Mouse (Mus musculus) embryonic facial prominence, embryonic 10.5 days (tissue): ENCODE measurements around the gene Tiam1. TPM values are rescaled to one million over a fixed set of nuclear protein-coding genes. Genes with fewer than 3 reads are reported as not detected.

ENCODE experiments used
- DNase-seq: peaks from one replicate; pipeline ENCODE4 v3.0.0-alpha.2; 2017; ENCODE audit warnings: low spot score
- H3K27ac ChIP-seq: fragments of 300-500 bp; sonication (generic); replicated peaks from 2 replicates; pipeline ENCODE4 v1.5.1; 2016; ENCODE audit warnings: mild to moderate bottlenecking
- H3K27me3 ChIP-seq: fragments of 300-500 bp; sonication (generic); replicated peaks from 2 replicates; pipeline ENCODE4 v1.6.1; 2016; ENCODE audit warnings: low read depth, mild to moderate bottlenecking; ENCODE audit not compliant: poor library complexity, severe bottlenecking
- H3K36me3 ChIP-seq: fragments of 300-500 bp; sonication (generic); replicated peaks from 2 replicates; pipeline ENCODE4 v1.6.1; 2016; ENCODE audit warnings: mild to moderate bottlenecking, moderate library complexity
- H3K4me1 ChIP-seq: fragments of 300-500 bp; sonication (generic); 2 replicates; pipeline ENCODE4 v1.6.1; 2016
- H3K4me3 ChIP-seq: fragments of 300-500 bp; sonication (generic); 2 replicates; pipeline ENCODE4 v1.5.1; 2016; ENCODE audit warnings: mild to moderate bottlenecking, moderate library complexity
- H3K9me3 ChIP-seq: fragments of 300-500 bp; sonication (generic); 2 replicates; pipeline ENCODE4 v1.6.1; 2016; ENCODE audit warnings: mild to moderate bottlenecking
- WGBS: fragments of 180-500 bp; shearing (Covaris S2); methylation state at CpG from one replicate; pipeline ENCODE4 v1.1.7; 2016; 5-methylcytosine and 5-hydroxymethylcytosine counted together
- polyA plus RNA-seq: library from polyadenylated mRNA; unstranded; fragments of >200 nt; fragmentation: Nextera tagmentation; extraction: Ambion mirVana; gene quantifications from 2 replicates; pipeline ENCODE4 v1.2.1, GENCODE M21; 2016

Gene Tiam1
- polyA plus RNA-seq, 1 experiment from 2014 or later: 25.3 TPM

DNA sequence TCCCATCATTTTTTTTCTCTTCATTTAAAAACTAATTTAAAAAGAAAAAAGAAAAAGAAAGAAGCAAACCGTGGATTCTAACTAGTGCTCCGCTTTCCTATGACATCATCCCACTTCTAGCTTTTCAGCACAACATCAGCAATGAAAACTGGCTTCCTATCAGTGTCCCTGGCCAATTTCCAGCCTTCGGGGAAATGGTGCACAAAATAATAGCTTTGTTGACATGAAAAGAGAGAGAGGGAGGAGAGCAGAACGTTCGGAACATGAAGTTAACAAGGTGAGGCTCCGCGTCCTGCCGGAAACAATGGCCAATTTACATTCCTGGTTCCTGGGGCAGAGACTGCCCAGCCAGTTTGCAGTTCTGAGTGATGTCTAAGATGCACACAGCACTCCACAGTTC is 381.5 kb downstream of the Tiam1 start:
- Histone ChIP-seq H3K4me1 (0 out of 2 replicates have a peak, but pooled peaks cover 4% of the 10 kb centered on the region), H3K9me3 (no peaks in the 10 kb centered on the region), H3K27me3 (no peaks in the 10 kb centered on the region), H3K4me3 (no peak overlapping the region), H3K36me3 (no peaks in the 10 kb centered on the region), H3K27ac (no peak overlapping the region)
- no peak for DNase-seq
- 69% methylated on average over 8 of the region's 8 CpGs for WGBS

DNA sequence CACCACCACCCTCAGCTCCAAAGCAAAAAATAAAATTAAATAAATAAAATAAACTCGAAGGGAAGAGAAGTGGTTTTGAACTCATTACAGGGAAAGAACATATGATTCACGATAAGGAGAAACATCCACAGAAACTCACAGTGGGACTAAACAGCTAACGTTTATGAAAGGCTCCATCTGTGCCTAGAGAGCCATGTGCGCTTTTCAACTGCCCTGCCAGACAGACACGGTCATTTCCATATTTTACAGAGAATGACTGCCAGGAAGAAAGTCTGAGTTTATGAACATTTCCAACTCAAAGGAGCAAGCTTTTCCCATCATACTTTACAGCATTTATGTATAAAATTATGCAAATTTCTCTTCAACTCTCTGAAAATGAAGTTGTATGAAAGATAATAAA is 386.2 kb downstream of the Tiam1 start:
- WGBS: 81% methylated on average over 5 of the region's 5 CpGs
- no peak overlapping the region for H3K27ac ChIP-seq
- H3K9me3 ChIP-seq: no peaks in the 10 kb centered on the region
- H3K4me1 ChIP-seq: peaks cover 6% of the 10 kb centered on the region; the same call in 1 of the 2 replicates
- DNase-seq: no peak
- H3K36me3 ChIP-seq: no peaks in the 10 kb centered on the region
- H3K27me3 ChIP-seq: no peaks in the 10 kb centered on the region
- no peak overlapping the region for H3K4me3 ChIP-seq

DNA sequence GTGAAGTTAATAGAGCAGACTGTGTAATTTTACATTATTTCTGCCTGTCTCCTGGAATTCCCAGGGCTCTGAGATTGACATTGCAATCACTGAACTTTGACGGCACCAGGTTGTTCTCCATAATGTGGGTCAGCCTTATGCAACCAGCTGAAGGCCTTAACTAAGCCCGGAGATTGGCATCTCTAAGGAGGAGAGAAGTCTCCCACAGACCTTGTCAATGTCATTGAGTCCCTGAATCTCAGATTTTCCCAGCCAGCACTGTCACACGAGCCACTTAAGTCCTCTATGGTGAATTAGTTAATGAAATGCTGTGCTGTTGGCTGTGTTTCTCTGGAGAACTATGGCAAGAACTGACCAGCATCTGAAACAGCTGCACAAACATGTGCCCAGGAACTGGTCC is 388.9 kb downstream of the Tiam1 start:
- H3K36me3 ChIP-seq: no peaks in the 10 kb centered on the region
- no peak for DNase-seq
- no peaks in the 10 kb centered on the region for H3K9me3 ChIP-seq
- no peaks in the 10 kb centered on the region for H3K27me3 ChIP-seq
- WGBS: 78% methylated on average over 3 of the region's 3 CpGs
- no peak overlapping the region for H3K4me3 ChIP-seq
- H3K27ac ChIP-seq: no peak overlapping the region
- peaks cover 11% of the 10 kb centered on the region for H3K4me1 ChIP-seq

DNA sequence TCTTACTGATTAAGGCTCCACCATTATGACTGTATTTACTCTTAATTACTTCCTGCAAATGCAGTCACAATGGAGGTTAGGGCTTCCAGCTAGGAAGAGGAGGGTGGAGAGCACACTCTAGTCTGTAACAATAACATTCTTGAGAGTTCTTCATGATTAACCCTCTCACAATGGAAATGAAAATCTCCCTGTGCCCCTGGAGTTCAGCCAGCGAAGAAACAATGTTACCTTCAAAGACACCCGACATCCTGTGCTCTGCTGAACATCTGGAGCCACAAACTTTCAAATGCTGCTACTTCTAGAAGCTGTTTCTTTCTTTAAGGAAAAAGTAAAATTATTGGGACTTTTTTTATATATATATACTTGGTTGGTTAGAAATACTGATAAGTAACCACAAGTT is 395.7 kb downstream of the Tiam1 start:
- H3K36me3 ChIP-seq: no peaks in the 10 kb centered on the region
- H3K9me3 ChIP-seq: no peaks in the 10 kb centered on the region
- WGBS: 63% methylated on average over 2 of the region's 2 CpGs
- DNase-seq: no peak
- no peaks in the 10 kb centered on the region for H3K27me3 ChIP-seq
- no peak overlapping the region for H3K4me3 ChIP-seq
- peaks cover 11% of the 10 kb centered on the region for H3K4me1 ChIP-seq
- H3K27ac ChIP-seq: no peak overlapping the region

DNA sequence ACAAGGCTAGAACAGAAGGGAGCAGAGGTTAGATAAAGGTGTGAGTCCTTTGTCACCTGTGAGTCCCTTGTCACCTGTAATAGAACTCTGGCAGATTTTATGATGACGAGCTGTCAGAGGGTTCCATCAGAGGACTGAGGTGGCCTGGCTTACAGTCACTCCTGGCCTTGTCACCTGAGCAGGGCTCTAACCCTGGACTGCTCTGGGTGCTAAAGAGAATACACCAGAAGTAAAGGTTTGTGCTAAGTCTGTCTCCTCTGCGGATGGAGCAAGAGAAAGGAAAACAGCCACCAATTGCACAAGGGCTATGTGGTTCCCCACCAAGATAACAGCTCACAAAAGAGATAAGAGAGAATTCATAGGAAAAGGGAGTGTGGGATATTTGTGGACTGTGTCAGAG is 404.0 kb downstream of the Tiam1 start:
- Histone ChIP-seq H3K4me1 (0 out of 2 replicates have a peak, but pooled peaks cover 4% of the 10 kb centered on the region), H3K4me3 (no peak overlapping the region), H3K9me3 (no peaks in the 10 kb centered on the region), H3K27ac (no peak overlapping the region), H3K27me3 (no peaks in the 10 kb centered on the region), H3K36me3 (no peaks in the 10 kb centered on the region)
- DNase-seq: no peak
- 65% methylated on average over 2 of the region's 2 CpGs for WGBS

DNA sequence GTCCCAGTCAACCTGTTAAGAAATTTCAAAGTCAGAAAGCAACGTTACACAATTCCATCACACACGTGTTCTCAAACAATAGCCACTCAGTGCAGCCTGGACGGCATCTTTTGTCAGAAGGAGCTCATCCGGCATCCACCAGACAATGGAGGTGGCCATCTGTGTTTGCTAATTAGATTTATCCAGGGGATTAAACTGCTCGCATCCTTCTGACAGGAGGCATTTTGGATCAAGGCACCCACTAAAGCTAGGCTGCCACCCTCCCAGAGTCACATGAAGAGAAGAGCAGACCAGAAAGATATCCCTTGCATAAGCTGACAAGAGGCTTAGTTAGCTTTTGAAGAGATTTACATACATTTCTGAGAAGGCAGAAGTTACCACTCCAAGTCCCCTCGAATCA is 404.6 kb downstream of the Tiam1 start:
- Histone ChIP-seq H3K27ac (no peak overlapping the region), H3K4me3 (no peak overlapping the region), H3K27me3 (no peaks in the 10 kb centered on the region), H3K9me3 (no peaks in the 10 kb centered on the region), H3K36me3 (no peaks in the 10 kb centered on the region), H3K4me1 (0 out of 2 replicates have a peak, but pooled peaks cover 4% of the 10 kb centered on the region)
- 20% methylated on average over 6 of the region's 6 CpGs for WGBS
- DNase-seq: no peak

Other genes with a start within 250 kb of the Tiam1 start
- 1,351 and 1,353 TPM in 2 replicates for gene Sod1, start 77.0 kb upstream of the Tiam1 start, polyA plus RNA-seq
- gene Scaf4, start 140.7 kb upstream of the Tiam1 start, polyA plus RNA-seq: 34.6 and 36.1 TPM in 2 replicates
- gene Hunk, start 242.2 kb upstream of the Tiam1 start, polyA plus RNA-seq: 16.5 and 17.2 TPM in 2 replicates